Mouse (Mus musculus): ENCODE results near the gene Pank2. TPM values are rescaled to one million over a fixed set of nuclear protein-coding genes. Genes with fewer than 3 reads are reported as not detected.
"Not testable (repeated sequence)": the region's sequence is repeated elsewhere in the genome, so short reads cannot be mapped to it uniquely, and the experiment has no call there.

The Pank2 gene
- polyA plus RNA-seq, 1 experiment from 2014 or later, result 33.6 TPM

DNA sequence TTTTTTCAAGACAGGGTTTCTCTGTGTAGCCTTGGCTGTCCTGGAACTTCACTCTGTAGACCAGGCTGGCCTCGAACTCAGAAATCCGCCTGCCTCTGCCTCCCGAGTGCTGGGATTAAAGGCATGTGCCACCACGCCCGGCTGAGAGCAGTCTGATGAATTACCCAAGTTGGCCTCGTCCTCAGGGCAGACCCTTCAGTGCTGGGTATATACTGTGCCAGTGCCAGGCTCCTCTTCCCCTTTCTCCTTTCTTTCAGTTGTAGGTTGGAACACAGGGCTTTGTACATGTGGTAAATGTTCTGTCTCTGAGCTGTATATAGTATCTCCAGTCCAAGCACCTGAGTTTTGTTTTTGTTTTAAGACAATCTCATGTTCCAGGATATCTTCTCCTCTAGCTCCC is 1.7 kb downstream of the Pank2 start:
- no peak for ATAC-seq (replicated peaks; ENCODE audit: insufficient number of reproducible peaks, low FRiP score, low TSS enrichment)
- Histone ChIP-seq H3K4me3 (ENCODE audit: low read depth, low read length) (peak overlapping the region; percentile 83), H3K27ac (ENCODE audit: low read depth, low read length) (no peak overlapping the region), H3K4me1 (ENCODE audit: control insufficient read depth, insufficient read depth, low read length) (peaks cover 24% of the 10 kb centered on the region), H3K4me2 (peak overlapping the region; percentile 72), H3K9me3 (replicated peaks; ENCODE audit: control insufficient read depth, low read length) (no peaks in the 10 kb centered on the region), H3K27me3 (ENCODE audit: control insufficient read depth, insufficient read depth, low read length) (no peaks in the 10 kb centered on the region), H3K9ac (ENCODE audit: low read depth, low read length) (no peak overlapping the region), H3K36me3 (ENCODE audit: control insufficient read depth, insufficient read depth, low read length) (no peaks in the 10 kb centered on the region)
- WGBS (ENCODE audit: insufficient replicate concordance), result 70% methylated on average over 6 of the region's 6 CpGs

DNA sequence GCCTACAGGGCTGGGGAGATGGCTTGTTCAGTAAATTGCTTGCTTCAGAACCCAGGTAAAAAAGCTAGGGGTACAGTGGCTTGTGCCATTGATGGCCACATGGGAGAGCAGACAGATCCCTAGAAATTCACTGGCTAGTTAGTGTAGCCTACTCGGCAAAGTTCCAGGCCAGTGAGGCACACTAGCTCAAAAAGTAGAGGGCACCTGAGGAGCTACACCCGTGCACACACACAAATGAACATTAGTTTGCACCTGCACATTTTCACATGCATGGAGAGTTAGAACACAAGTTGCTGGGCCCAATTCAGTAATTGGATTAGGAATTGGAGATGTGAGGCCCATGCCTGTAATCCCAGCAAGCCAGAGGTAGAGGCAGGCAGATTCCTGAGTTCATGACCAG is 2.8 kb downstream of the Pank2 start:
- 86% methylated on average over 2 of the region's 2 CpGs for WGBS (ENCODE audit: insufficient replicate concordance)
- no peak for ATAC-seq (replicated peaks; ENCODE audit: insufficient number of reproducible peaks, low FRiP score, low TSS enrichment)
- Histone ChIP-seq H3K27ac (ENCODE audit: low read depth, low read length) (no peak overlapping the region), H3K4me1 (ENCODE audit: control insufficient read depth, insufficient read depth, low read length) (peaks cover 23% of the 10 kb centered on the region), H3K4me3 (ENCODE audit: low read depth, low read length) (no peak overlapping the region), H3K4me2 (no peak overlapping the region), H3K36me3 (ENCODE audit: control insufficient read depth, insufficient read depth, low read length) (no peaks in the 10 kb centered on the region), H3K9ac (ENCODE audit: low read depth, low read length) (no peak overlapping the region), H3K9me3 (replicated peaks; ENCODE audit: control insufficient read depth, low read length) (no peaks in the 10 kb centered on the region), H3K27me3 (ENCODE audit: control insufficient read depth, insufficient read depth, low read length) (no peaks in the 10 kb centered on the region)

DNA sequence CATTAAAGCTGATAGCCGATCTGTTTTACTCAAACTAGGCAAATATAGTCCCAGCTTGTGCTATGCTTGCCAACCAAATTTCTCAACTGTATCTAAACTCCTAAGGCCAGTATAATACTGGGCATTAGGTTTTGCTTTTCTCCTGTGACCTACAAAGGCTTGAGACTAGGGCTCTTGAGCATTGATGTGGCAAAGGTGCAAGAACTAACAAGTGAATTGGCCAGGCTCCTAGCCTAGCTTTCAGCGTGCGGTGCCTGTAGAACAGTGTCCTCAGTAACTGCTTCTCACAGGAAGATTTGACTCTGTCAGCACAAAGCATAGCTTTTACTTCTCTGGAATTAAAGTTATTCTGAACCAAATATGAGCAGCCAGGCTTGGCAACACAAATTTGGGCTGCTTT is 13.2 kb downstream of the Pank2 start:
- Histone ChIP-seq H3K4me3 (ENCODE audit: low read depth, low read length) (no peak overlapping the region), H3K36me3 (ENCODE audit: control insufficient read depth, insufficient read depth, low read length) (peaks cover 18% of the 10 kb centered on the region), H3K4me2 (no peak overlapping the region), H3K9ac (ENCODE audit: low read depth, low read length) (no peak overlapping the region), H3K4me1 (ENCODE audit: control insufficient read depth, insufficient read depth, low read length) (no peaks in the 10 kb centered on the region), H3K27me3 (ENCODE audit: control insufficient read depth, insufficient read depth, low read length) (no peaks in the 10 kb centered on the region), H3K27ac (ENCODE audit: low read depth, low read length) (no peak overlapping the region), H3K9me3 (replicated peaks; ENCODE audit: control insufficient read depth, low read length) (no peaks in the 10 kb centered on the region)
- no peak for ATAC-seq (replicated peaks; ENCODE audit: insufficient number of reproducible peaks, low FRiP score, low TSS enrichment)
- 96% methylated on average over 3 of the region's 3 CpGs for WGBS (ENCODE audit: insufficient replicate concordance)

DNA sequence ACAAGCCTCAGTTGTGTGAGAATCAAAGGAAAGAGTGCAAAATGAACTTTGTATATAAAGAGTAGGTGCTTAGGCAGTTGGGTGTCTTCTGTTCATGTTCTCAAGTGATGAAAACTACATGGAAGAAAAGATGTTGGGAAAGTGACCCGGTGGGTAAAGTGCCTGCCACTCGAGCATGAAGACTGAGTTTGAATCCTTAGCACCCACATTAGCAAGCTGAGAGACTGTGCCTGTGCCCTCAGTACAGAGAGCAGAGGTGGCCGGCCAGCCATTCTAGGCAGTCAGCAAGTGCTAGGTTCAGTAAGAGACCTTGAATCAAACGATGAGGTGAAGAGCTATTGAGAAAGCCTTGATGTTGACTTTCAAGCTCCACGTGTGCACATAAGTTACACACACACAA is 14.4 kb downstream of the Pank2 start:
- H3K4me3 ChIP-seq (ENCODE audit: low read depth, low read length), result no peak overlapping the region
- H3K4me2 ChIP-seq, result no peak overlapping the region
- WGBS (ENCODE audit: insufficient replicate concordance), result 86% methylated on average over 5 of the region's 5 CpGs
- H3K27me3 ChIP-seq (ENCODE audit: control insufficient read depth, insufficient read depth, low read length), result no peaks in the 10 kb centered on the region
- no peaks in the 10 kb centered on the region for H3K4me1 ChIP-seq (ENCODE audit: control insufficient read depth, insufficient read depth, low read length)
- peaks cover 18% of the 10 kb centered on the region for H3K36me3 ChIP-seq (ENCODE audit: control insufficient read depth, insufficient read depth, low read length)
- H3K9ac ChIP-seq (ENCODE audit: low read depth, low read length), result no peak overlapping the region
- H3K27ac ChIP-seq (ENCODE audit: low read depth, low read length), result no peak overlapping the region
- no peak for ATAC-seq (replicated peaks; ENCODE audit: insufficient number of reproducible peaks, low FRiP score, low TSS enrichment)
- no peaks in the 10 kb centered on the region for H3K9me3 ChIP-seq (replicated peaks; ENCODE audit: control insufficient read depth, low read length)

DNA sequence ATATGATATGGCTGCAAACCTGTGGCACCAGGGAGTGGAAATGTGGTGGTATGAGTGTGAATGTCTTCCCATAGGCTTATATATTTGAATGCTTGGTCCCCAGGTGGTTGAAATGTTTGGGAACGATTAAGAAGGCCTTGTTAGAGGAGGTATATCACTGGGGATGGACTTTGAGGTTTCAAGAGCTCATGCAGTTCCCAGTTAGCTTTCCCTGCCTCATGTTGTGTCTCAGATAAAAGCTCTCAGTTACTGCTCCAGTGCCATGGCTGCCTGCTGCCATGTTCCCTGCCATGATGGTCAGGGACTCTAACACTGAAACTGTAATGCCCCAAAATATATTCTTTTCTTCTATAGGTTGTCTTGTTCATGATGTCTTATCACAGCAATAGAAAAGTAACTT is 19.3 kb downstream of the Pank2 start:
- H3K27me3 ChIP-seq (ENCODE audit: control insufficient read depth, insufficient read depth, low read length), result no peaks in the 10 kb centered on the region
- no peaks in the 10 kb centered on the region for H3K4me1 ChIP-seq (ENCODE audit: control insufficient read depth, insufficient read depth, low read length)
- no peaks in the 10 kb centered on the region for H3K9me3 ChIP-seq (replicated peaks; ENCODE audit: control insufficient read depth, low read length)
- no peak overlapping the region for H3K27ac ChIP-seq (ENCODE audit: low read depth, low read length)
- H3K9ac ChIP-seq (ENCODE audit: low read depth, low read length), result no peak overlapping the region
- no peak overlapping the region for H3K4me3 ChIP-seq (ENCODE audit: low read depth, low read length)
- 83% methylated on average over 1 of the region's 1 CpGs for whole genome bisulfite sequencing (ENCODE audit: insufficient replicate concordance)
- ATAC-seq (replicated peaks; ENCODE audit: insufficient number of reproducible peaks, low FRiP score, low TSS enrichment), result no peak
- peaks cover 10% of the 10 kb centered on the region for H3K36me3 ChIP-seq (ENCODE audit: control insufficient read depth, insufficient read depth, low read length)
- no peak overlapping the region for H3K4me2 ChIP-seq

DNA sequence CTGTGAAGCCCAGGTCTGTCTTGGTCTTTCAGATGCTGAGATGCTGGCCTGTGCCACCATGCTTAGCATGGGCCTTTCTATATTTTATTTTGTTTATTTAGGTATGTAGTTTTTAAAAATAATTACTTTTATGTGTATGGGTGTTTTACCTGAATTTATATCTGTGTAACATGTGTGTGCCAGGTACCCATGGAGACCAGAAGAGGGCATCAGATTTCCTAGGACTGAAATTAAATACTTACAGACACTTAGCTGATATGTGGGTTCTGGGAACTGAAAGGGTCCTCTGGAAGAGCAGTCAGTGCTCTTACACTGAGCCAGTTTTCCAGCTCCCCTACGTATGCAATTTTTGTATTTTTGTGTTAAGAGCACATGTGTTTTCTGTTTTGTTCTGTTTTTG is 24.0 kb downstream of the Pank2 start:
- no peak for ATAC-seq (replicated peaks; ENCODE audit: insufficient number of reproducible peaks, low FRiP score, low TSS enrichment)
- Histone ChIP-seq H3K36me3 (ENCODE audit: control insufficient read depth, insufficient read depth, low read length) (peaks cover 13% of the 10 kb centered on the region), H3K4me3 (ENCODE audit: low read depth, low read length) (no peak overlapping the region), H3K27ac (ENCODE audit: low read depth, low read length) (no peak overlapping the region), H3K4me2 (no peak overlapping the region), H3K27me3 (ENCODE audit: control insufficient read depth, insufficient read depth, low read length) (no peaks in the 10 kb centered on the region), H3K9me3 (replicated peaks; ENCODE audit: control insufficient read depth, low read length) (no peaks in the 10 kb centered on the region), H3K4me1 (ENCODE audit: control insufficient read depth, insufficient read depth, low read length) (no peaks in the 10 kb centered on the region), H3K9ac (ENCODE audit: low read depth, low read length) (no peak overlapping the region)
- 84% methylated on average over 1 of the region's 1 CpGs for WGBS (ENCODE audit: insufficient replicate concordance)

DNA sequence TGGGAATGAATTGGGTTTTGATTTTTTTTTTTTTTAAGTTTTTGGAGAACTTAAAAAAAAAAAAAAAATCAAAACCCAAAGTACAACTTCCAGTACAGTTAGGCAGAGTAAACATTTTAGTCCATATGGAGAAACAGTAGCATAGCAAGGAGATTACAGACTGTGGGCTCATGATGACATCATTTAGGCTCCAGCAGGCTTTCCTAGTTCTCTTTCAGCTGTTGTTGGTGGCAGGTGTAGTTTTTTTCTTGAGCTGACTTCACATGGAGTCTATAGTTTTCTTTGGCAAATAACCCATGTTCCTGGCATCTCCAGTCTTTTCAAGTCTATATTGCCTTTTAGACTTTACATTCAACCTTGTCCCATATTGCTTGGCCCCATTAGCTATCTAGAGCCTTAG is 28.4 kb downstream of the Pank2 start:
- no peak overlapping the region for H3K4me2 ChIP-seq
- no peak for ATAC-seq (replicated peaks; ENCODE audit: insufficient number of reproducible peaks, low FRiP score, low TSS enrichment)
- H3K4me1 ChIP-seq (ENCODE audit: control insufficient read depth, insufficient read depth, low read length), result no peaks in the 10 kb centered on the region
- no peaks in the 10 kb centered on the region for H3K27me3 ChIP-seq (ENCODE audit: control insufficient read depth, insufficient read depth, low read length)
- H3K9ac ChIP-seq (ENCODE audit: low read depth, low read length), result no peak overlapping the region
- H3K4me3 ChIP-seq (ENCODE audit: low read depth, low read length), result no peak overlapping the region
- H3K27ac ChIP-seq (ENCODE audit: low read depth, low read length), result no peak overlapping the region
- H3K9me3 ChIP-seq (replicated peaks; ENCODE audit: control insufficient read depth, low read length), result no peaks in the 10 kb centered on the region
- H3K36me3 ChIP-seq (ENCODE audit: control insufficient read depth, insufficient read depth, low read length), result peaks cover 22% of the 10 kb centered on the region

DNA sequence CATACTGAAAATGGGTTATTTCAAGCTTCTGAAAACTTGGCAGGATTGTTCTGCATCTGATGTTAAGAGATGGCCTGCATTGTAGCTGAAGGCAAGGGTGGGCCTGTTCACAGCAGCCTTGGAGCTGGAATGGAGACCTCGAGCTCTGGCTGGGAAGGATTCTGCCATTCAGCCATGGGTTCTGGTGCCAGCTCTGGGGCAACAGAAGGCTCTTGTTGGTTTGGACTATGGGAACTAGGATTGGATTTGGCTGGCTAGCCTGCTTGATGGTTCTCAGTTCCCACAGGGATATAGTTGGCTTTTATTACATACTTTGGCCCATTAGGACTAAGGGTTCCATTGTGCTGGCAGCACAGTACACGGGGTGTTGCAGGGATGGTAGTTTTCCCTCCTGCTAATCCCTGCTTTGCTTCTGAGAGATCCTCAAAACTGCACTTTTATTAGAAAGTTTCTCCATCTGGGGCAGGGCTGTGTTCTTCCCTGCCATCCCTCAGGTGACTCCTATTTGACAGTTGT is 34.5 kb downstream of the Pank2 start:
- H3K4me2 ChIP-seq, result no peak overlapping the region
- no peak overlapping the region for H3K9ac ChIP-seq (ENCODE audit: low read depth, low read length)
- no peak overlapping the region for H3K27ac ChIP-seq (ENCODE audit: low read depth, low read length)
- 92% methylated on average over 2 of the region's 2 CpGs for WGBS (ENCODE audit: insufficient replicate concordance)
- no peak overlapping the region for H3K4me3 ChIP-seq (ENCODE audit: low read depth, low read length)
- peaks cover 27% of the 10 kb centered on the region for H3K36me3 ChIP-seq (ENCODE audit: control insufficient read depth, insufficient read depth, low read length)
- no peak for ATAC-seq (replicated peaks; ENCODE audit: insufficient number of reproducible peaks, low FRiP score, low TSS enrichment)
- no peaks in the 10 kb centered on the region for H3K4me1 ChIP-seq (ENCODE audit: control insufficient read depth, insufficient read depth, low read length)
- no peaks in the 10 kb centered on the region for H3K9me3 ChIP-seq (replicated peaks; ENCODE audit: control insufficient read depth, low read length)
- H3K27me3 ChIP-seq (ENCODE audit: control insufficient read depth, insufficient read depth, low read length), result no peaks in the 10 kb centered on the region

DNA sequence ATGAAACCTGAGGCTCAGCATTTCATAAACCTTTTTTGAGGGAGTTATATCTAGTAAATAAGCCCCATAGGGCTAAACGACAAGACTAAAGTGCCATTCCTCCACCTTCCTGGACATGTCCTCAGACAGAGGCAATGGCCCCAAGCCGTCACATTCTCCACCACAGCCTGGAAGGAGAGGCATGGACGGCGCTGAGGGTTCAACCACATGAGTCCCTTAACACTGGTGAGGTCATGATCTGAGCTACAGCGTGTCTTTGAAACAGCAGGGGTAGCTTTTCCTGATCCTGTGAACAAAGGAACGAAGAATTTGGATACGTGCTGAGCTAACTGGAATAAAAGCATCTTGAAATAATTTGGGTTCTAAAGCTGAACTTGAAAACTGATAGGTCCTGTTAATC is 36.4 kb downstream of the Pank2 start:
- H3K4me1 ChIP-seq (ENCODE audit: control insufficient read depth, insufficient read depth, low read length); H3K9ac ChIP-seq (ENCODE audit: low read depth, low read length); H3K27me3 ChIP-seq (ENCODE audit: control insufficient read depth, insufficient read depth, low read length); H3K4me3 ChIP-seq (ENCODE audit: low read depth, low read length); H3K4me2 ChIP-seq; H3K9me3 ChIP-seq (replicated peaks; ENCODE audit: control insufficient read depth, low read length); ATAC-seq (replicated peaks; ENCODE audit: insufficient number of reproducible peaks, low FRiP score, low TSS enrichment); H3K27ac ChIP-seq (ENCODE audit: low read depth, low read length): not testable (repeated sequence)
- peaks cover 29% of the 10 kb centered on the region for H3K36me3 ChIP-seq (ENCODE audit: control insufficient read depth, insufficient read depth, low read length)
- WGBS (ENCODE audit: insufficient replicate concordance), result 72% methylated on average over 7 of the region's 7 CpGs
